Mouse (Mus musculus): ENCODE measurements around the gene Cblb. TPM values are rescaled to one million over a fixed set of nuclear protein-coding genes. Genes with fewer than 3 reads are reported as not detected.

The Cblb gene
- 19.8 and 21.8 TPM in 2 replicates for polyA plus RNA-seq (2014; fragmentation: Nextera tagmentation; extraction: Ambion mirVana)

- TF ChIP-seq CTCF (IDR thresholded peaks at IDR 0.05; ENCODE audit: low read depth) = no peak
- peak within 1 kb of the TSS; percentile 84 for H3K9ac ChIP-seq
- DNase-seq = peak; percentile 99
- peak within 1 kb of the TSS; percentile 73 for H3K4me2 ChIP-seq
- no peaks in the 10 kb centered on the region for H3K27me3 ChIP-seq (ENCODE audit: insufficient read depth, low read length)
- peaks cover 7% of the 10 kb centered on the region for H3K4me1 ChIP-seq (ENCODE audit: insufficient read depth)
- ATAC-seq (ENCODE audit: insufficient read depth) = peak; percentile 99
- H3K27ac ChIP-seq (ENCODE audit: low read depth) = peak within 1 kb of the TSS; percentile 99
- peak within 1 kb of the TSS; percentile 80 for H3K4me3 ChIP-seq (ENCODE audit: low read depth, low read length)
- WGBS = under 1% methylated on average over 38 of the region's 38 CpGs
- H3K9me3 ChIP-seq (ENCODE audit: low read depth, low read length) = no peaks in the 10 kb centered on the region
- H3K36me3 ChIP-seq (ENCODE audit: insufficient read depth) = peaks cover 24% of the 10 kb centered on the region
Measured at GRCm38 (mm10) chr16:52031091-52031689, at the start of gene Cblb. Gene Cblb, plus strand, starts transcription at chr16:52031225.

GRCm38 (mm10) chr16:51985436-51985835, 45.6 kb upstream of the Cblb start:
- Histone ChIP-seq H3K4me3 (ENCODE audit: low read depth, low read length) (no peak overlapping the region), H3K27ac (ENCODE audit: low read depth) (no peak overlapping the region), H3K4me1 (ENCODE audit: insufficient read depth) (no peaks in the 10 kb centered on the region), H3K9ac (no peak overlapping the region), H3K9me3 (ENCODE audit: low read depth, low read length) (no peaks in the 10 kb centered on the region), H3K4me2 (no peak overlapping the region), H3K36me3 (ENCODE audit: insufficient read depth) (no peaks in the 10 kb centered on the region), H3K27me3 (ENCODE audit: insufficient read depth, low read length) (no peaks in the 10 kb centered on the region)
- DNase-seq (peak; percentile 22), ATAC-seq (ENCODE audit: insufficient read depth) (no peak)
- 52% methylated on average over 8 of the region's 8 CpGs for WGBS
- no peak for TF ChIP-seq CTCF (IDR thresholded peaks at IDR 0.05; ENCODE audit: low read depth)

GRCm38 (mm10) chr16:51986207-51986606, 44.8 kb upstream of the Cblb start:
- TF ChIP-seq CTCF (IDR thresholded peaks at IDR 0.05; ENCODE audit: low read depth) = no peak
- no peak for ATAC-seq (ENCODE audit: insufficient read depth)
- Histone ChIP-seq H3K4me3 (ENCODE audit: low read depth, low read length) (no peak overlapping the region), H3K27ac (ENCODE audit: low read depth) (no peak overlapping the region), H3K36me3 (ENCODE audit: insufficient read depth) (no peaks in the 10 kb centered on the region), H3K9ac (no peak overlapping the region), H3K9me3 (ENCODE audit: low read depth, low read length) (no peaks in the 10 kb centered on the region), H3K4me1 (ENCODE audit: insufficient read depth) (no peaks in the 10 kb centered on the region), H3K27me3 (ENCODE audit: insufficient read depth, low read length) (no peaks in the 10 kb centered on the region), H3K4me2 (no peak overlapping the region)
- no peak for DNase-seq
- WGBS = 76% methylated on average over 3 of the region's 3 CpGs

- Histone ChIP-seq H3K4me1 (ENCODE audit: insufficient read depth) (no peaks in the 10 kb centered on the region), H3K27me3 (ENCODE audit: insufficient read depth, low read length) (no peaks in the 10 kb centered on the region), H3K9ac (no peak overlapping the region), H3K4me3 (ENCODE audit: low read depth, low read length) (no peak overlapping the region), H3K4me2 (no peak overlapping the region), H3K9me3 (ENCODE audit: low read depth, low read length) (no peaks in the 10 kb centered on the region), H3K36me3 (ENCODE audit: insufficient read depth) (no peaks in the 10 kb centered on the region), H3K27ac (ENCODE audit: low read depth) (no peak overlapping the region)
- WGBS = 82% methylated on average over 4 of the region's 4 CpGs
- no peak for TF ChIP-seq CTCF (IDR thresholded peaks at IDR 0.05; ENCODE audit: low read depth)
- DNase-seq (no peak), ATAC-seq (ENCODE audit: insufficient read depth) (no peak)
Measured at GRCm38 (mm10) chr16:51987085-51987620, 43.9 kb upstream of the Cblb start.

GRCm38 (mm10) chr16:51988027-51988426, 43.0 kb upstream of the Cblb start:
- H3K9me3 ChIP-seq (ENCODE audit: low read depth, low read length) = no peaks in the 10 kb centered on the region
- no peak overlapping the region for H3K4me3 ChIP-seq (ENCODE audit: low read depth, low read length)
- no peak overlapping the region for H3K4me2 ChIP-seq
- no peaks in the 10 kb centered on the region for H3K36me3 ChIP-seq (ENCODE audit: insufficient read depth)
- no peak for TF ChIP-seq CTCF (IDR thresholded peaks at IDR 0.05; ENCODE audit: low read depth)
- peak; percentile 31; the same call in 1 of the 2 replicates for ATAC-seq (ENCODE audit: insufficient read depth)
- no peak overlapping the region for H3K27ac ChIP-seq (ENCODE audit: low read depth)
- no peaks in the 10 kb centered on the region for H3K27me3 ChIP-seq (ENCODE audit: insufficient read depth, low read length)
- no peaks in the 10 kb centered on the region for H3K4me1 ChIP-seq (ENCODE audit: insufficient read depth)
- H3K9ac ChIP-seq = no peak overlapping the region
- DNase-seq = peak; percentile 47

- Histone ChIP-seq H3K9me3 (ENCODE audit: low read depth, low read length) (no peaks in the 10 kb centered on the region), H3K27ac (ENCODE audit: low read depth) (no peak overlapping the region), H3K27me3 (ENCODE audit: insufficient read depth, low read length) (no peaks in the 10 kb centered on the region), H3K4me3 (ENCODE audit: low read depth, low read length) (no peak overlapping the region), H3K36me3 (ENCODE audit: insufficient read depth) (no peaks in the 10 kb centered on the region), H3K4me2 (no peak overlapping the region), H3K4me1 (ENCODE audit: insufficient read depth) (no peaks in the 10 kb centered on the region), H3K9ac (no peak overlapping the region)
- WGBS = 62% methylated on average over 3 of the region's 3 CpGs
- no peak for TF ChIP-seq CTCF (IDR thresholded peaks at IDR 0.05; ENCODE audit: low read depth)
- ATAC-seq (ENCODE audit: insufficient read depth) (no peak), DNase-seq (peak; percentile 36)
Measured at GRCm38 (mm10) chr16:51989259-51989658, 41.8 kb upstream of the Cblb start.

GRCm38 (mm10) chr16:52000043-52000442, 31.0 kb upstream of the Cblb start:
- H3K36me3 ChIP-seq (ENCODE audit: insufficient read depth) = no peaks in the 10 kb centered on the region
- H3K4me2 ChIP-seq = no peak overlapping the region
- no peak overlapping the region for H3K4me3 ChIP-seq (ENCODE audit: low read depth, low read length)
- no peak overlapping the region for H3K9ac ChIP-seq
- H3K9me3 ChIP-seq (ENCODE audit: low read depth, low read length) = no peaks in the 10 kb centered on the region
- WGBS = 83% methylated on average over 3 of the region's 3 CpGs
- no peak for TF ChIP-seq CTCF (IDR thresholded peaks at IDR 0.05; ENCODE audit: low read depth)
- no peaks in the 10 kb centered on the region for H3K27me3 ChIP-seq (ENCODE audit: insufficient read depth, low read length)
- DNase-seq = no peak
- no peaks in the 10 kb centered on the region for H3K4me1 ChIP-seq (ENCODE audit: insufficient read depth)
- ATAC-seq (ENCODE audit: insufficient read depth) = no peak
- H3K27ac ChIP-seq (ENCODE audit: low read depth) = no peak overlapping the region

Measured in lung, embryonic 14.5 days (tissue).